Mouse (Mus musculus): Measurements from ENCODE around the gene Fam129c.
A peak's percentile ranks its signal among the peaks of the same experiment; 100 is the strongest.

The Fam129c gene

DNA sequence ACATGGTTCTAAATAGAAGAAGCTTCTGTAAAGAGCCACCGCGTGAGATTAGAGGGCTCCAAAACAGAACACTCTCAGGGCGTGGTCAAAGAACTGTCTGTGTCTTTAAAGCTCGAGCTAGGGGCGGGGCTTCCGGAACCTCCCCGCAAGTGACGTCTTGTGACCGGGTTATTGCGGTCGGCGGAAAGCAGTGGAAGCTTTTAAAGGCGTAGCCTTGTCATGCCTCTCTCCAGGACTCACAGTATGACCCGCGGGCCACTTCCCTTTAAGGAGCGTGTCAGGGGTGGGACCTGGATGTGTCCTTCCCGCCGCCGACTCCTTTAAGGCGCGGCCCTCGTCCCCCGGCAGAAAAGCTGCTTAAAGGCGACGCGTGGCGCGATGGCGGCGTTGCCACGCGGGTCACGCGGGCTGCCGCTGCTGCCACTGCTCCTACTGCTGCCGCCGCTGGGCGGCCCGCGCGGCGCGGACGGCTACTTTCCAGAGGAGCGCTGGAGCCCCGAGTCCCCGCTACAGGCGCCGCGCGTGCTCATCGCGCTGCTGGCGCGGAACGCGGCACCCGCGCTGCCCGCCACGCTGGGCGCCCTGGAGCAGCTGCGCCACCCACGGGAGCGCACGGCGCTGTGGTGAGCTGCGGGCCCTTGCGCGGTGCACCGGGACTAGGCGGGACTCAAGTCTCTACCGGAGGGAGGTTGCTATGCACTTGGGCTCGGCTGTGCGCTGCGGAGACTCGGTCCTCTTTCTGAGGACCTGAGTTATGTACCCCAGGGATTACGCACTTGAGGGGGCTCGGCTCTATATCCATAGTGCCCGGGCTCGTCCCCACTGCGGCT lies 13.6 kb downstream of the Fam129c start, which contains the start of gene Colgalt1:
Gene Colgalt1 (plus strand): TSS at position 177 of the 830 bp plus-strand sequence.
- DNase-seq (ENCODE audit: low spot score in 2 of 2): peak; percentile 96

DNA sequence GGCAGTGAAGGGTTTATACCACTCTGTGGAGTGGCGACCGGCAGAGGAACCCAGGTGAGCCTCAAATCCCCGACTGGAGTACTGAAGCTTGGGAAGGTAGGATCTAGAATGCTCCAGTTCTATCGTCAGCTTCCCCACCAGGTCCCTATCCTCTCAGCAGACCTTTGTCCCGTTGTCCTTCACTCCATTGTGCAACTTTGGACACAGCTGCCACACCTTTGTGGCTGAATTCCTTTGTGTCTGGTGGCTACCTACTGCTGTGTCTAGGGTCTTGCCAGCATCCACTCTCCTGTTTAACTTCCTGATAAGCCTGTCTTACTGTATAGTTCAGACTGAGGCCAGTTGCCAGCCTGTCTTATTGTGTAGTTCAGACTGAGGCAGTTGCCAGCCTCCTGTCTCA lies 14.7 kb downstream of the Fam129c start:
- no peak for DNase-seq (ENCODE audit: low spot score in 2 of 2)

DNA sequence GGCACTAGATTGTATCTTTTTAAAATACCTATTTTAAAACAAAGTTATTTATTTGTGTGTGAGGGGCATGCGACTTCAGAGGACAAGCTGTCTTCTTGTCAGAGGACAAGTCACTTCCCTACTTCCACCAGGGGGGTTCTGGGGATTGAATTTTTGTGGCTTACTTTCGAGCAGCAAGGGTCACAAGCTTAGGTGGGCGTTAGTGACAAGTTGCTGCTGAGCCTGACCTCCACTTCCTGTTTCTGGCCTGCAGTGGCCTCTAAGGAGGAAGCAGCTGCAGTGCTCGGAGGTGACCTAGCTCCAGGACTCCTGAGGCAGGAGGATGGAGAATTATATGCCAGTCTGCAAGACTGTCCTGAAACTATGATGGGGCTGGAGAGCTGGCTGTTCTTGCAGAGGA lies 16.0 kb downstream of the Fam129c start:
- DNase-seq (ENCODE audit: low spot score in 2 of 2): no peak

DNA sequence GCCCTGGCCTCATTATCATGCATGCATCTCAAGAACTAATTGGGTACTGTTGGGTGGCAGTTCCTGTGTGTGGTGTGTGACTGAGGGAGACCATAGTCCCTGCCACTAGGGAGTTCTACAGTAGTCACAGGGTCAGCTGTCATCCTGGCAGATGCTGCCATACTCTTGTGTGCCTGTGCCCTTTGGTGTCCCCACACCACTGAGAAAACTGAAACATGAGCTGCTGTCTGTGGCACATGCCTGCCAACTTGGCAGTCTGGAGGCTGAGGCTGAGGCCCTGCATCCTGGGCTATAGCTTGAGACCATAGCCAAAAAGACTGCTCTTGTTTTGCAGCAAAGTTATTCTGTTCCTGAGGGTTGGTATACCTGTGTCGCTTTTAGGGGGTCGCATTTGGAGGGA lies 22.3 kb downstream of the Fam129c start:
- DNase-seq (ENCODE audit: low spot score in 2 of 2): no peak

DNA sequence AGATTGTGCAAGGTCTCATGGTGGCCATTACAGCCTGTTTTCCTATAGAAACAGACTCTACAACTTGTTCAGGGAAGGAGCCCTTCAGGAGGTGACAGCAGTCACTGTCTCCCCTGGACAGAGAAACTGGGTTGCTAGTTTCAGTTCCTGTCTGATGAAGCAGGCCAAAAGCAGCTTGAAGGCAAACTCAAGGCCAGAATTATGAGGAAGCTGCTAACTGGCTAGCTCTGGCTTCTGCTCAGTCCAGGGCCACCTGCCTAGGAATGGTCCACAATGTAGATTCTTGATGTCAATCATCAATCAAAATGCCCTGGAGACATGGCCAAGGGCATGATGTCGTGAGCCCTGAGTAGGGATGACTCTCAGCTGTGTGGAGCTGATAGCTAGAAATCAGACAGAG lies 27.6 kb downstream of the Fam129c start:
- no peak for DNase-seq (ENCODE audit: low spot score in 2 of 2)

DNA sequence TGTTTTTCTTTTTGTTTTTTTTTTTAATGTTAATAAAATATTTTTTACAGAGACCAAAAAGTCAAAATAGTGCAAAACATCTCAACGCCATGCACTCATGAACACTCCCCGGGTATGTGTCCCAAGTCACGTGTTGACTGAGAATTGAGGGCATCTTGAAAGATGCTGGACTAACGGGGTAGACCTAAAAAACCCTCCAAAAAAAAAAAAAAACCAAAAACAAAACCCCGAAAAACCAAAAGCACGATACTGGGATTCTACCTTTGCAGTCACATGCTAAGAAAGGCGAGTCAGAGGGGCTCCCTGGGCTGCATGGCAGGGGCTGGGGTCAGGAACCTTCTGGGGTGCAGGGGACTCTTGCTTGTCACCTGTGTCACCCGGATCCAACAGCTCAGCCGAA lies 29.3 kb downstream of the Fam129c start:
- DNase-seq (ENCODE audit: low spot score in 2 of 2): no peak

DNA sequence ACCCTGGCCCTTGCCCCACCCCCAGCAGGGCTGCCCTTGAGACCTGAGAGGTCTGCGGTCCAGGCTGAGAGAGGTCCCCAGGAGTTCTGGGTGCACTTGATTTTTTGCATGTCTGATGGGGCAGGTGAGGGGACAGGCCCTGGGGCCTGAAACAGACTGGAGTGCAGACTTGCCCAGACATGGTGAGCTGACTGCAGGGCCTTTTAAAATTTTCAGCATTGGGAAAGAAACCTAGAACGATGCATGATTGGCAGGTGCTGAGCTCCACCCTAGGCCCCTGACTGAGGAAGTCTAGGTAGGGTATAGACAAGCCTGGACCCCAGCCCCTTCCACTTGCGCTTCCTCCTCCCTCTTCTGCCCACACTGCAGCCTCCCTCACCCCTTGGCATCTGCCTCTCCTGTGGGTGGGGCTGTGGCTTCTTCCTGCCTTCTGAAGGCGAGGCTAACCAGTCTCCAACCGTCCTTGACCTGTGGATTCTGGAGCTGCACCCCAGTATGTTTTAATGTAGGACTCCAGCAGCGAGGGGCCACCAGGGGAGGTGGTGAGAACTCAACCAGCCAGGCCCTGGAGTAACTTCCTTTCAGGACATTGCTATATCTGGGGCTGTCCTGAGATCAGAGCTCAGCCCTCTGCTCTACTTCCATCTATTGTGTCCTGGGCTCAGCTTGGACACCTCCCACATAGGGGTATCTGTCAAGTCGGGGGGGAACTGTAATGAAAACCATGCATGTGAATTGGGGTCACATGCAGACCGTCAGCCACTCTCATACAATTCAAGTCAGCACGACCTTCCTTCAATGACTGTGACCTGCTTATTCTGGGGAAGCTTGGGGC lies 30.0 kb downstream of the Fam129c start:
- no peak for DNase-seq (ENCODE audit: low spot score in 2 of 2)

DNA sequence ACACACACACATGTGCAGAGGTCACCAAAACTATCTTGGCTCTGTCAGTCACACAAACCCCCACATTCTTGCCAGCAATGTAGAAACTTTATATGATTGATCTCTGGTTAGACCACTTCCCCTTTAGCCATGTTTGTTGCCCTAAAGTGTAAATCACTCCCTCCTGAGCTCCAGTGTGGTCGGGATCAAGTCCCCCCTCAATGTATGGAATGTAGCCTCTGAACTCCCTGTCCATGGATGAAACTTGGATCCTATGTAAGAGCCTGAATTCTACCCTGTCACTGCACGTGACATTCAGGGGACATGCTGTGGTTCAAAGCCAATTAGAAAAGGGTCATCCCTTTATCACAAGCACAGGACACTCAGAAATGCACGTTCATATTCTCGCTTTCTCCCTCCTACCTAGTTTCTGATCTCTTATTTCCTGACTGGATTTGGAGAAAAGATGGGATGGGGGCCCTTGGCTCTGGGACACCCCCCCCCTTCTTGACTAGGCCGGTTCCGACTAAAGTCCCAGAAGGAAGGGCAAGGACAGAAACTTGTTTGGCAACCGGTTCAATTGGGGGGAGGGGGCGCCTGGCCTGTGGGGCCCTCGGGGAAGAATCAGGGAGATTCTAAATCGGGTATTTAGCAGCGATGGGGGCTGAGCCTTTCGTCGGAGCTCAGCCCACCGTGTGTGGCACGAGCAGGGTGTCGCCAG lies 31.1 kb downstream of the Fam129c start:
- no peak for DNase-seq (ENCODE audit: low spot score in 2 of 2)

DNA sequence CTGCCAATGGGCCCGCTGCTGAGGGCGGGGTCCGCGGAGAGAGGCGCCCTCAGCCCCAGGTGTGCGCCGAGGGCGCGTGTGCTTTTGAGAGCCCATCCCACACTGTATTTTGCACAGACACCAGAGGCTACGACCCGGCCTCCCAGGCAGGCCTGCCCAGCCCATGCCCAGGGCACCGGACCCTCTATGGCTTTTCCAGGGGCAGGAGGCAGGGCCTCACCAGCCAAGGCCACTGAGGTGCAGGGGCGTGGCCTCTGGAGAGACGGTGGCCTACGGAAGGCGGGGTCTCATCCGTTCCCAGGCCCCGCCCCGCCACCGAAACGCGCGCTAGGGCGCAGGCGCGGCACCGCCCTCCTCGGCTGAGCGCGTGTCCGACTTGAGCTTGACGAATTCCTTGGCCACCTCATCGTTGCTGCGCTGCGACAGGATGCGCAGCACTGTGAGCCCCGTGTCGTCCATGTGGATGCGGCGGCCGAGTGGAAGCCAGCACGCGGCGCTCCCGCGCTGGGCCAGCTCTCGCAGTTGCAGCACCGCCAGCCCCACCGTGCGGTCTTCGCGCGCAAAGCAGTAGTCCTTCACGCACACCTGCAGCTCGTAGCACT lies 31.7 kb downstream of the Fam129c start:
- peak; percentile 91 to 96 for DNase-seq (ENCODE audit: low spot score in 2 of 2)

DNA sequence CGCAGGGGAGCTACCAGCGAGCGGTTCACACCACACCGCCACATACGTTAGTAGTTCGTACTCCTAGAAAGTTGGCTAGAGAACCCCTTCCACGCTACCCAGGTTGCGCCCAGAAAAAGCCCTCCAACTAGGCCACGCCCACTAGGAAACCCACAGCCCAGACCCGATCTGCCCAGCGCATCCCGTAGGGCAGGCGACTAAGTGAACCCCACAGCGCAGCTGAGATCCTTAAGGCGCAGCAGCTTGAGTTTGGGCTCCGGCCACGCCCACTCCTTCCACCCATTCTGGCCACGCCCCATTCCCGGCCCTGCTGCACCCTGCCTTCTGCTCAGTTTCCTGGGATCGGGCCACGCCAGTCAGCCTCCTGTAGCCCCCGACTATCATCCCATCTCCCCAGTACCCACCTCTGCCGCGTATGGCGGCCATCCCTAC lies 32.3 kb downstream of the Fam129c start:
- peak; percentile 47 to 76 for DNase-seq (ENCODE audit: low spot score in 2 of 2)

DNA sequence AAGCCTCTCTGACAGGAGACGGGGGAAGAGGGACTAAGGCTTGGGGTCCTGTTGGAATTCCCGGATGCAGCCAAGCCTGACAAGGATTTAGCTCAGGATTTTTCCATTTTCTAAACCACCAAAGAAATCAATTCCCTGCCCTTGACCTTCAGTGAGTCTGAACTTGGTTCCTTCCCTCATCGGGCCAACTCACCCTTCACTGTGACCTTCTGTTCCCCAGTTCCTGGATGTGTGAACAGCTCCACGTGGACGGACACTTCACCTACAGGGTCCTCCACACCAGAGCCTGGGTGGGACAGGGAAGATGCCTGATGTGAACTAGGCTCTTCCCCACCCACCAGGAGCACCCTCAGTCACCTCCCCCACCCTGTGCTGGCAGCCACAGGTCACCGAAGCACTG lies 33.3 kb downstream of the Fam129c start:
- no peak for DNase-seq (ENCODE audit: low spot score in 2 of 2)

DNA sequence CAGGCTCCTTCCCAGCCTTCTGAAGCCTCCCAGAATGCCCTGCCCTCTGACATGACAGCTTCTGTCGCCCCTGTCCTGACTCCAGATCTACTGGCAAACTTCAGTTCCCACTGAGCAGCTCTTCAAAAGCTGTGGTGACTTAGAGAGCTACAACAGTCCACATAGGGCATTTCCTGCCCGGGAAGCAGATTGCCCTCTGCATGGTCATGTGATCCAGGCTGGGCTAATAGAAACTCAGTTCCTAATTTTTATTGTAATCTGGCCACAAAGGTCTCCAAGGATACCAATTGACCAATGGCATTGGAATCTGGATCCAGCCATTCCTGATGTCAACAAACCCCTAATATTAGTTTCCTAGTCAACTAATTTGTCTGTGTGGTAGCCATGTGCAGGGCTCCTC lies 34.4 kb downstream of the Fam129c start:
- DNase-seq (ENCODE audit: low spot score in 2 of 2): no peak

DNA sequence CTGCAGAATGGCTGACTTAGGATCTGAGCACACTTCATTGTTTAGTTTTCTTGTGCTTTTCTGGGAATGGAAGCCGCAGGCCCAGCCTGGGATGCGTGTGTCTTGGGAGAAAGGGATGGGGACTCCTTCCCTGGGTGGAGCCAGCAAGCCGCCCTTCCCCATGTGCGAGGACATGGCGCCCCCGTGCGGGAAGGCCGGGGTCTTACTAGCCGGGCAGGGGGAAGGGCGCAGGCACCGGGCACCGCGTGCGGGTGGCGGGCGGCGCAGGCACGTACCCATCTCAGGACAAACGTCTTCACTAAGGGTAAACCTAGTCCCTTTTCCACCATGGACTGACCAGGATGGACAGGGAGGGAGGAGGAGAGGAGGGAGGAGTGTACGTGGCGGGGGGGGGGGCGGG lies 35.7 kb downstream of the Fam129c start:
- DNase-seq (ENCODE audit: low spot score in 2 of 2): peak; percentile 77 to 91

DNA sequence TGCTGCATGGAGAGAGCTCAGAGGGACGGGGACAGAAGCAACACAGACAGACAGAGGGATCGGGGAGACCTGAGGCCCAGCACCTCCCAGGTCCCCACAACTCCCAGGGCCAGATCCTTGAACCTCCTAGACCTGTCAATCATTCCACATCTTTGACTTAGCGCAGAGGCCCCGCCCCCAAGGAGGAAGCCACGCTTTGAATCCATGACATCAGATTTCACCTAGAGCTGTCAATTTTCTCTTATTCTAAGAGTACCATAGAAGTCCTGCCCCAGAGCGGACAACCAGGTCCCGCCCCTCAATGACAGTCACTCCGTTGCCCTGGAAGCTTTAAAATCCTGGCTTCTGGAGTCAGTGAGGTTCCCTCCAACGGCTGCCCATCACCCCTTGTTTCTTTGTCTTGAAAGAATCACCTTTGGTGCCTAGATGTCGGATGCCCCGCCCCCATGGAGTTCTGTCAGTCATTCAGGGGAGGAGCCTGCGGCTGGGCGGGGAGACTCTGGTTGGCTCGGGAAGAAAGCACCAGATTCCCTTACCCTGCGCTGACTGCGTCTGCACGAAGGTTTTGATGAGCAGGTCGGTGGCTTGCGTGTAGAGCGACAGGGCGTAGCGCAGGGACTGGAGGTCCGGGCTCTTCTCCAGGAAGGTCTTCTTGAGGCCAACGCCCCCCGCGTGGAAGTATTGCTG lies 36.7 kb downstream of the Fam129c start:
- DNase-seq (ENCODE audit: low spot score in 2 of 2): peak; percentile 68 to 79

DNA sequence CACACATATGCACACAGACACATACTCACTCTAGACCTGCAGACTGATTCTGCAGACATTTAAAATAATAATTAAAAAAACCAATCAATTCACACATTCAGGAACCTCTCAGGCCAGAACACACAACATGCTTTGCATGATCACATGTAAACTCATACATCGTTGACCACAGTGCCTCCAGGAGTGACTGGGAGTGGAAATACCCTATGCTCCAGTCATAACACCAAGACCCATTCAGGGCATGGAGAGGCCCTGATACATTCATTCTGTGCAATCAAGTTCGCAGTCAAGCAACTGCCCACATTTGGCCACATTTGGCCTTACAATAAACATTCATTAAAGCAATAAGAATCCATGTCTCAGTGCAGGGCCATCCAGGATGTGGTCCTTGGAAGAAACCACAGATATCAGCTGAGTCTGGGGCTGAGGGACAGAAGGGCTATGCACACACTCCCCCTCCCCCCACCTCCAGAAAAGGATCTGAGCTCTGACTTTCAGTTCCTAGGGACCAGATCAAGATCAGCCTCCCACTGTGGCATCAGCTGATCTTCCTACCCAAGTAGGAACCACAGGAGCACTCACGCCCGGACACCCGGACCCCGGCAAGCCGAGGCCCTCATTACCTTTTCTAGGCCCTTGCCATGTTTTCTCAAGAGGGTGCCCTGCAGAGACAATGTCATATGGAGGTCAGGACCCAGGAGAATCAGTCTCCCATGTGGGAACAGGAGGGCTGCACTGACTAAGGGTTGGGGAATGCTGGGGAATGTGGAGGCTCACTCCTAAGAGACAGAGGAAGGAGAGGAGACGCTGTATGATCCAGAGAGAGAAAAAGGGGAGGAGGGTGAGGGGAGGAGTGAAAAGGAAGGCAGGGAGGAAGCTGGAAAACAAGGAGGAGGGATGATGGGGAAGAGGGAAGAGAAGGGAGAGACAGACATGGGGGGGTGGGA lies 40.0 kb downstream of the Fam129c start:
- no peak for DNase-seq (ENCODE audit: low spot score in 2 of 2)

DNA sequence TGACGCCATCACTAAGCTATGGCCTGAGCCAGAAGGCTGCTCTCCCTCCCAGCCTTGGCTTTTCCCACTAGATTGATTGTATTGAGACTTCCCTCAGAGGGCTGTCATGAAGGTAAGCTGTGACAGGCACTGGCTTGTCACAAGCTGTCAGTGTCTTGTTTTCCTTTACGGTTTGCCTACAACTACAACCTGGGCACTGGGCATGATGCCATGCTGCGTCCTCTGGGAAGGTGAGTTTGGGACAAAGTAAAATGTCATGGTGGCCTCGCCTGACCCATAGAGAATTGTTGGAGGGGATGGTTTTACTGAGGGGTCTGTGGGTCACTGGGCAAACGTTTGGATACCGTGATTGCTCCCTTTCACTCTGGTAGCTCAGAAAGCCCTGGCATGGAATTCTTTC lies 40.9 kb downstream of the Fam129c start:
- DNase-seq (ENCODE audit: low spot score in 2 of 2): no peak

DNA sequence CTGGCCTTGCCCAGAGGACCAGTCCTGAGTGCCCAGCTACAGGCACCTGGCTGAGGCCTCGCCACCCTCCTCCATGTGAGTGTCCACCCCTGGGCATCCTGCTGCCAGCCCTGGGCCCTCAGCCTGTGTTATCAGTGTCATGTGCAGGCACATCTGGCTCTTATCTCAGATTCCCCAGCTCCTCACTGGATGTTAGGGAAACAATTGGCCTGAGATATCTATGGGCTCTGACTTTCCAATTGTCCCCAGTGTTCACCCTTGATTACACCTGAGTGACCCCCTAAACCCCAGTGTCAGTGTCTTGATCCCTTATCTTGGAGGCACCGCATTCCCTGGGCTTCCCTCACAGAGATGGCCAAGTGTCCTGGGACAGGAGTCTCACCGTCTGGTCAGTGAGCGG lies 41.9 kb downstream of the Fam129c start:
- DNase-seq (ENCODE audit: low spot score in 2 of 2): no peak

DNA sequence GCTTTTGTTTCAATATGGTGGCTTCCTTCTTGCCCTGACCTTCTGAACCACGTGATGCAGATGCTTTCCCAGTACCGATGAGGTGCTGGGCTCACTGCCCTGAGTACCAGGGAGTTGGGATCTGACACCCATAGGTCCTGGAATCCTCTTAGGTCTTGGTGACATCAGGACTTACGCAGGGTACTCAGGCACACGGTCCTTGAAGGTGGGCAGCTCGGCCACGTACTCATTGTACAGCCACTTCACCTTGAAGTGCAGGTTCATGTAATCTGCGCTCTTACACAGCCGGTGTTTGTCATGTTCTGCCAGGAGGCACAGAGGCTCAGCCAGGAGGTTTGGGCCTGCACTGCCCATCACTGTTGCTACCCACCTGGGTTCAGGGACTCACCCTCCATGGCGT lies 48.1 kb downstream of the Fam129c start:
- DNase-seq (ENCODE audit: low spot score in 2 of 2): no peak

DNA sequence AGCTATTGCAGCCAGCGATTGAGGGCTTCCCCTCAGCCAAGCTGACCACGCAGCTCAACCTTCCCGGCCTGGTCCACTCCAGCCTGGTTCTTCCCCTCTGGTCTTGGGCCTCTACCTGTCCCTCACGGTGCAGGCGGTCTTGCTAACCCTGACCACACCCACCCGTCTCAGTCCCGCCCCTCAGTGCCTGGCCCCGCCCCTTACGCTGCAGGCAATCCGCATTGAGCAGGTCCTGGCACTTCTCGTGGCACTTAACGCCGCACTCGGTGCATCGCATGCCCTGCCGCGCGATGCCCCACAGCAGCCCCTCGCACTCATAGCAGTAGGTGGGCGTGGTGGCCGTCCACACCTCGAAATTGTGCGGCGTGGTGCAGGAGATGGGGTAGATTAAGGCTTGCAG lies 57.2 kb downstream of the Fam129c start:
- peak; percentile 56 to 80 for DNase-seq (ENCODE audit: low spot score in 2 of 2)
